Mouse (Mus musculus) intestine, embryonic 14.5 days (tissue): ENCODE measurements around the gene Ptprn2. TPM values are rescaled to one million over a fixed set of nuclear protein-coding genes. Genes with fewer than 3 reads are reported as not detected.

ENCODE experiments used
- ATAC-seq: fragments of 200-750 bp; cut with Nextera tagmentation; replicated peaks from 2 replicates; pipeline ENCODE4 v1.8.0; 2017; ENCODE audit warnings: low read depth, moderate number of reproducible peaks, moderate TSS enrichment, moderate library complexity; ENCODE audit not compliant: low FRiP score, low TSS enrichment
- DNase-seq: peaks from one replicate; pipeline ENCODE4 v3.0.0-alpha.2; 2018; ENCODE audit warnings: low spot score
- H3K27ac ChIP-seq: fragments of 300-500 bp; sonication (generic); 2 replicates; pipeline ENCODE4 v1.5.1; 2014; ENCODE audit warnings: low read depth, mild to moderate bottlenecking, control low read depth
- H3K27me3 ChIP-seq: fragments of 300-500 bp; sonication (generic); replicated peaks from 2 replicates; pipeline ENCODE4 v1.6.1; 2014; ENCODE audit warnings: low read length, control low read depth; ENCODE audit not compliant: control insufficient read depth, insufficient read depth
- H3K36me3 ChIP-seq: fragments of 300-500 bp; sonication (generic); 2 replicates; pipeline ENCODE4 v1.6.1; 2014; ENCODE audit warnings: low read length, control low read depth; ENCODE audit not compliant: control insufficient read depth, insufficient read depth
- H3K4me1 ChIP-seq: fragments of 300-500 bp; sonication (generic); replicated peaks from 2 replicates; pipeline ENCODE4 v1.6.1; 2014; ENCODE audit warnings: low read length, control low read depth, mixed read lengths; ENCODE audit not compliant: control insufficient read depth, insufficient read depth
- H3K4me2 ChIP-seq: fragments of 300-500 bp; sonication (generic); 2 replicates; pipeline ENCODE4 v1.6.1; 2014; ENCODE audit warnings: low read length
- H3K4me3 ChIP-seq: fragments of 300-500 bp; sonication (generic); 2 replicates; pipeline ENCODE4 v1.5.1; 2014; ENCODE audit warnings: low read depth, low read length, control low read depth, mixed read lengths
- H3K9ac ChIP-seq: fragments of 300-500 bp; sonication (generic); 2 replicates; pipeline ENCODE4 v1.6.1; 2014; ENCODE audit warnings: mild to moderate bottlenecking, low read length
- H3K9me3 ChIP-seq: fragments of 300-500 bp; sonication (generic); 2 replicates; pipeline ENCODE4 v1.6.1; 2016; ENCODE audit warnings: low read length, control low read depth; ENCODE audit not compliant: control insufficient read depth
- WGBS: fragments of 180-500 bp; shearing (Covaris S2); extraction: QIAGEN DNeasy Blood & Tissue Kit; methylation state at CpG from one replicate; pipeline ENCODE4 v1.1.7; 2014; 5-methylcytosine and 5-hydroxymethylcytosine counted together
- polyA plus RNA-seq: library from polyadenylated mRNA; unstranded; fragments of >200 nt; fragmentation: Nextera tagmentation; extraction: Ambion mirVana; gene quantifications from 2 replicates; pipeline ENCODE4 v1.2.1, GENCODE M21; 2014

The Ptprn2 gene
- polyA plus RNA-seq, 1 experiment from 2014 or later, result 2.0 TPM

DNA sequence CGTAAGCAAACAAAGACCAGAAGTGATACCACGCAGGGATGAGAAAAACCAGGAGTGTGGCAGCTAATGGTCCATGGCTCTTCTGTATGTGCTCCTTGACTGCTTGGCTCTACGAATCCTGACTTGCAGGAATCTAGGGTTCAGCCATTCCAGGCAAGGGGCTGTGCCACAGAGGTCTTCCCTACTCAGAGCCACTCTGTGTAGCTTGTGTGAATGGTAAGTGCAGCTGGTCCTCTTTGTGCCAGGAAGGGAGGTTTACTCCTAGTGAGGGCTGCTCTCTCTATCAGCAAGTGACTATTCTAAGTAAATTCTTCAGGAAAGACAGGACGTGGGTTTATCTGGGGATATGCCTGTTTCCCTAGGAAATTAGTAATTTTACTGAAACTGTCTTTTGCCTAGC is 286.0 kb downstream of the Ptprn2 start:
- WGBS, result 58% methylated on average over 4 of the region's 4 CpGs
- no peaks in the 10 kb centered on the region for H3K36me3 ChIP-seq

DNA sequence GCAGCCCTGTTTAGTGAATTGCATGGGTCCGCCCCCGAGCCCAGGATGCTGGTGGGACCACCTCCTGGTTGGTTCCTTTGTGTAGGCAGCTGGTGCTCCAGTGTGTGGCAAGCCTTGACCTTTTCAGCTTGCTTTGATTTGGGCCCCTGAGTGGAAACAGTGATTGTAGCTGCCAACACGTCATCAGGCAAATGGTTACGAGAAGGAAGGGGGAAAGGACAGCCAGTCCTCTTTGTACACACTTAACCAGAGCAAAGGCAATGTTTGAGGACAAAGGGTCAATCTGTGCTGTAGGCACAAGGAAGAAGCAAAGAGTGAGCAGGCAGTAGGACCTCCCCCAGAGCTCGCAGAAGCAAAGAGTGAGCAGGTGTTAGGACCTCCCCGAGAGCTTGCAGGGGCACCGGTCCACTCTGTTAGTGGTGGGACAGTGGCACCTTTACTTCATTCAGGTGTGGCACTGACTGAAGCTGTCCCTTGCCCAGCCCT is 286.6 kb downstream of the Ptprn2 start:
- DNase-seq, result no peak
- 38% methylated on average over 7 of the region's 7 CpGs for WGBS
- Histone ChIP-seq H3K4me3 (no peak overlapping the region), H3K27me3 (no peaks in the 10 kb centered on the region), H3K4me2 (no peak overlapping the region), H3K9me3 (no peaks in the 10 kb centered on the region), H3K9ac (no peak overlapping the region), H3K4me1 (no peaks in the 10 kb centered on the region), H3K36me3 (no peaks in the 10 kb centered on the region), H3K27ac (no peak overlapping the region)
- ATAC-seq, result no peak; the same call in 1 of the 2 replicates

More for the DNA sequence above, 286.0 kb downstream of the Ptprn2 start:
- H3K4me3 ChIP-seq, result no peak overlapping the region
- H3K9me3 ChIP-seq, result no peaks in the 10 kb centered on the region
- H3K4me1 ChIP-seq, result no peaks in the 10 kb centered on the region
- no peak overlapping the region for H3K27ac ChIP-seq
- H3K27me3 ChIP-seq, result no peaks in the 10 kb centered on the region
- H3K9ac ChIP-seq, result no peak overlapping the region
- ATAC-seq (no peak), DNase-seq (no peak)
- H3K4me2 ChIP-seq, result no peak overlapping the region

DNA sequence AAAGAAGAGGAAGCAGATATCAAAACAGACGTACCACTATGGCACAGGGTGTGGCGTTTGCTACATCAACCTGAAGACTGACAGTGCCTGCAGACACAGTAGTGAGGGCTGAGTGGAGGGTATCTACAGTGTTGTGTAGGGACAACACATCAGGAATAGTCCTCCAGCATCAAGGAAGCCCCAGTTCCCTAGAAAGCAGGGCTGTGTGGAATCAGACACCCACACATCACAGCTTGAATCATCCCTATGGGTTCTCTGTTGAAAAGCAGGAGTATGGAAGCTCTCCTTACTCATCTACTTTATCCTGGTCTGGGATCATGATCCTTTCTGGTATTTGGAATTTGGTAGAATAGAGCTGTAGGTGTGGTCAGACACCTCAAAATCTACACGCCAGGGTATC is 287.8 kb downstream of the Ptprn2 start:
- no peak overlapping the region for H3K27ac ChIP-seq
- H3K36me3 ChIP-seq, result no peaks in the 10 kb centered on the region
- H3K27me3 ChIP-seq, result no peaks in the 10 kb centered on the region
- H3K4me2 ChIP-seq, result no peak overlapping the region
- H3K9me3 ChIP-seq, result no peaks in the 10 kb centered on the region
- DNase-seq, result no peak
- no peak for ATAC-seq
- no peak overlapping the region for H3K4me3 ChIP-seq
- WGBS, result 90% methylated on average over 3 of the region's 3 CpGs
- no peaks in the 10 kb centered on the region for H3K4me1 ChIP-seq
- H3K9ac ChIP-seq, result no peak overlapping the region

GRCm38 (mm10) chr12:116776447-116776846 is 290.9 kb downstream of the Ptprn2 start:
- Histone ChIP-seq H3K4me1 (no peaks in the 10 kb centered on the region), H3K9ac (no peak overlapping the region), H3K4me3 (no peak overlapping the region), H3K27ac (no peak overlapping the region), H3K4me2 (no peak overlapping the region), H3K27me3 (no peaks in the 10 kb centered on the region), H3K36me3 (no peaks in the 10 kb centered on the region), H3K9me3 (no peaks in the 10 kb centered on the region)
- ATAC-seq (no peak), DNase-seq (no peak)
- 93% methylated on average over 8 of the region's 8 CpGs for WGBS

GRCm38 (mm10) chr12:116778095-116779090 is 292.9 kb downstream of the Ptprn2 start:
- Histone ChIP-seq H3K9me3 (no peaks in the 10 kb centered on the region), H3K4me2 (no peak overlapping the region), H3K27me3 (no peaks in the 10 kb centered on the region), H3K9ac (no peak overlapping the region), H3K4me3 (no peak overlapping the region), H3K4me1 (no peaks in the 10 kb centered on the region), H3K27ac (no peak overlapping the region), H3K36me3 (no peaks in the 10 kb centered on the region)
- WGBS, result 67% methylated on average over 4 of the region's 4 CpGs
- DNase-seq (no peak), ATAC-seq (no peak)

DNA sequence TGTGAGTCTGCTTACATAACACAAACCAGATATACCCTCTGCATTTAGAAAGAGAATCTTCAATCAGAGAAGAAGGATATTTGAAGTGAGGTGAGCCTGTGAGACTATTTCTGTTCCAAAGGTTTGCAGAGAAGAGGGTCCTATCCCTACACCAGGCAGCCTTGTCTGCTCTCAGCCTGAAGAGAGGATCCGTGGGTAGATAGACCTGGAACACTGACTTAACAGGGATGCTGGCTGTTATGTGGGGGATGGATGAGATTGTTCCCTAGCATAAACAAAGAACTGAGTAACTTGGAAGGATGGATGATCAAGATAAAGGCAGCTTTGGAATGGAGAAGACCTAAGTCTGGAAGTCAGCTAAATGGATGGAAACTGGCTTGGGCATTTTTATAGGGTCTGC is 294.9 kb downstream of the Ptprn2 start:
- no peaks in the 10 kb centered on the region for H3K9me3 ChIP-seq
- H3K9ac ChIP-seq, result no peak overlapping the region
- ATAC-seq (no peak), DNase-seq (no peak)
- no peaks in the 10 kb centered on the region for H3K27me3 ChIP-seq
- 67% methylated on average over 1 of the region's 1 CpGs for WGBS
- no peaks in the 10 kb centered on the region for H3K36me3 ChIP-seq
- no peak overlapping the region for H3K27ac ChIP-seq
- H3K4me3 ChIP-seq, result no peak overlapping the region
- no peak overlapping the region for H3K4me2 ChIP-seq
- no peaks in the 10 kb centered on the region for H3K4me1 ChIP-seq

GRCm38 (mm10) chr12:116785731-116786130 is 300.2 kb downstream of the Ptprn2 start:
- Histone ChIP-seq H3K4me2 (no peak overlapping the region), H3K4me3 (no peak overlapping the region), H3K9me3 (no peaks in the 10 kb centered on the region), H3K36me3 (no peaks in the 10 kb centered on the region), H3K9ac (no peak overlapping the region), H3K4me1 (no peaks in the 10 kb centered on the region), H3K27ac (no peak overlapping the region), H3K27me3 (no peaks in the 10 kb centered on the region)
- 84% methylated on average over 3 of the region's 3 CpGs for WGBS
- ATAC-seq, result no peak
- DNase-seq, result no peak

DNA sequence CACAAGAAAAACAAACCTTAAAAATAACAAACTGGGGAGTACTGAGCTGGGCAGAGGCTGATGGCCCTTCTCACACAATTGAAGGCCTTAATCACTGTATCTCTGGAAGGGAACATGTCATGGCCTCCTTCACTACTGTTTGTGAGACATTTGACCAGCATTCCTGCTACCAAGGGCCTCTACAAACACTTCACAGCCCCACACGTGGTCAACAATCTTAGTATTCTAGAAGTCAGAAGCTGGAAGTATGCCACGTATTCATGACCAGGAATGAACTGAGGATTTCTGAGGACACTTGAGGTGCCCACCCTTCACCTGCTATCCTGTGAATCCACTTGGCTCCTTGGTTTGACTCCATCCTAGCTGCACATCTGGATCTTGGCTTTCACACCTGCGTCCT is 302.8 kb downstream of the Ptprn2 start:
- no peaks in the 10 kb centered on the region for H3K9me3 ChIP-seq
- ATAC-seq, result no peak
- WGBS, result 78% methylated on average over 3 of the region's 3 CpGs

GRCm38 (mm10) chr12:116803331-116803730 is 317.8 kb downstream of the Ptprn2 start:
- Histone ChIP-seq H3K27me3 (no peaks in the 10 kb centered on the region), H3K9me3 (no peaks in the 10 kb centered on the region), H3K9ac (no peak overlapping the region), H3K4me2 (no peak overlapping the region), H3K36me3 (no peaks in the 10 kb centered on the region), H3K27ac (no peak overlapping the region), H3K4me3 (no peak overlapping the region), H3K4me1 (no peaks in the 10 kb centered on the region)
- 90% methylated on average over 5 of the region's 5 CpGs for WGBS
- ATAC-seq, result no peak
- no peak for DNase-seq

More for the DNA sequence above, 302.8 kb downstream of the Ptprn2 start:
- H3K4me1 ChIP-seq, result no peaks in the 10 kb centered on the region
- no peak overlapping the region for H3K9ac ChIP-seq
- H3K36me3 ChIP-seq, result no peaks in the 10 kb centered on the region
- DNase-seq, result no peak
- H3K27me3 ChIP-seq, result no peaks in the 10 kb centered on the region
- no peak overlapping the region for H3K27ac ChIP-seq
- no peak overlapping the region for H3K4me3 ChIP-seq
- no peak overlapping the region for H3K4me2 ChIP-seq
